Mouse (Mus musculus): ENCODE measurements around the gene Onecut3. TPM values are rescaled to one million over a fixed set of nuclear protein-coding genes. Genes with fewer than 3 reads are reported as not detected.

The Onecut3 gene
- polyA plus RNA-seq, 1 experiment from 2014 or later, result not detected

DNA sequence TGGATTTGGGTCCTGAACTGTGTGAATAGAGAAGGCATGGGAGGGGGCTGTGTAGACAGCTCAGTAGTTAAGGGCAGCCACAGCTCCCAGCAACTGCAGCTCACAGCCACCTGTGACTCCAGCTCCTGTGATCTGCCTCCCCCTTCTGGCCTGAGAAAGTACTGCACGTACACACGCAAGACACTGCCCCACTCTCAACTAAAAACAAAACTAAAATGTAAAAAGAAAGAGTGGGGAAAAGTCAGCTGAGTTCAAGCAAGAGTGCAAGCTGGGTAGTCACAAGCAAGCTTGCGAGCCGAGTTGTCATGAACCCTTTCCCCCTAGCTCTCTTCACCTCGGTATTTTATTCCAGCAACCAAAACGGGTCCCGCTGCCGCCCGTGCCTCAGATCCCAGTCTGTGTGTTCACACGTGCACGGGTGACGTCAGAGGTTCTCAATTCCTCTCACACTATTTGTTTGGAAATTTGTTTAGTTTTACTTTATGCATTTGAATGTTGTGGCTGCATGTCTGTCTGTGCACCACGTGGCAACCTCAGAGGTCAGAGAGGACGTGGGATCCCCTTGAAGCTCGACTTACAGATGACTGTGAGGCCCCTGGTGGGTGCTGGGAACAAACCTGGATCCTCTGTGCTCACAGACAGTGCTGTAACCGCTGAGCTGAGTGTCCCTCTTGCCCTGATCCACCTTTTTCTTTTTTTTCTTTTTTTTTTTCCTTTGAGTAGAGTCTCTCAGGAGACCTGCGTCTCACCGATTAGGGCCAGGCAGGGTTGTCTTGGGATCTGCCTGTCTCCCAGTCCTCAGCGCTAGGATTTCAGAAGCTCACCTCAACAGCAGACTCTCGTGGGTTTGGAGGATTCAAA lies 15.0 kb downstream of the Onecut3 start:
- Histone ChIP-seq H3K36me3 (ENCODE audit: control insufficient read depth, insufficient read depth, low read length) (no peaks in the 10 kb centered on the region), H3K9me3 (ENCODE audit: control insufficient read depth, low read length) (no peaks in the 10 kb centered on the region), H3K4me2 (replicated peaks; ENCODE audit: low read depth, low read length) (peak overlapping the region; percentile 51), H3K27me3 (ENCODE audit: control insufficient read depth, insufficient read depth, low read length) (peaks cover 61% of the 10 kb centered on the region), H3K4me3 (ENCODE audit: low read length) (peak overlapping the region; percentile 20; the same call in 1 of the 2 replicates), H3K4me1 (ENCODE audit: control insufficient read depth, insufficient read depth, low read length) (no peaks in the 10 kb centered on the region), H3K9ac (ENCODE audit: low read depth, low read length) (peak overlapping the region; percentile 24; the same call in 1 of the 2 replicates), H3K27ac (ENCODE audit: low read depth, low read length) (no peak overlapping the region)
- 7% methylated on average over 20 of the region's 20 CpGs for WGBS
- peak; percentile 64; the same call in 1 of the 2 replicates for ATAC-seq (ENCODE audit: low FRiP score, low TSS enrichment)

- Histone ChIP-seq H3K9ac (ENCODE audit: low read depth, low read length) (no peak overlapping the region), H3K4me2 (replicated peaks; ENCODE audit: low read depth, low read length) (no peak overlapping the region), H3K27me3 (ENCODE audit: control insufficient read depth, insufficient read depth, low read length) (peaks cover 59% of the 10 kb centered on the region), H3K36me3 (ENCODE audit: control insufficient read depth, insufficient read depth, low read length) (no peaks in the 10 kb centered on the region), H3K4me3 (ENCODE audit: low read length) (no peak overlapping the region), H3K27ac (ENCODE audit: low read depth, low read length) (no peak overlapping the region), H3K4me1 (ENCODE audit: control insufficient read depth, insufficient read depth, low read length) (no peaks in the 10 kb centered on the region), H3K9me3 (ENCODE audit: control insufficient read depth, low read length) (no peaks in the 10 kb centered on the region)
- WGBS, result 39% methylated on average over 10 of the region's 10 CpGs
- ATAC-seq (ENCODE audit: low FRiP score, low TSS enrichment), result no peak
These were observed 15.6 kb downstream of the Onecut3 start for GRCm38 (mm10) chr10:80510273-80510660.

- Histone ChIP-seq H3K4me1 (ENCODE audit: control insufficient read depth, insufficient read depth, low read length) (no peaks in the 10 kb centered on the region), H3K27me3 (ENCODE audit: control insufficient read depth, insufficient read depth, low read length) (peaks cover 43% of the 10 kb centered on the region), H3K4me3 (ENCODE audit: low read length) (peak overlapping the region; percentile 19; the same call in 1 of the 2 replicates), H3K27ac (ENCODE audit: low read depth, low read length) (no peak overlapping the region), H3K4me2 (replicated peaks; ENCODE audit: low read depth, low read length) (peak overlapping the region; percentile 29), H3K9me3 (ENCODE audit: control insufficient read depth, low read length) (no peaks in the 10 kb centered on the region), H3K9ac (ENCODE audit: low read depth, low read length) (peak overlapping the region; percentile 28; the same call in 1 of the 2 replicates), H3K36me3 (ENCODE audit: control insufficient read depth, insufficient read depth, low read length) (no peaks in the 10 kb centered on the region)
- 8% methylated on average over 19 of the region's 19 CpGs for WGBS
- ATAC-seq (ENCODE audit: low FRiP score, low TSS enrichment), result no peak
These were observed 19.1 kb downstream of the Onecut3 start for GRCm38 (mm10) chr10:80513739-80514138.

- Histone ChIP-seq H3K4me3 (ENCODE audit: low read length) (no peak overlapping the region), H3K27me3 (ENCODE audit: control insufficient read depth, insufficient read depth, low read length) (peaks cover 8% of the 10 kb centered on the region), H3K27ac (ENCODE audit: low read depth, low read length) (no peak overlapping the region), H3K36me3 (ENCODE audit: control insufficient read depth, insufficient read depth, low read length) (no peaks in the 10 kb centered on the region), H3K4me2 (replicated peaks; ENCODE audit: low read depth, low read length) (no peak overlapping the region), H3K9ac (ENCODE audit: low read depth, low read length) (no peak overlapping the region), H3K4me1 (ENCODE audit: control insufficient read depth, insufficient read depth, low read length) (no peaks in the 10 kb centered on the region), H3K9me3 (ENCODE audit: control insufficient read depth, low read length) (peaks cover 11% of the 10 kb centered on the region)
- 75% methylated on average over 2 of the region's 2 CpGs for WGBS
- no peak for ATAC-seq (ENCODE audit: low FRiP score, low TSS enrichment)
These were observed 24.7 kb downstream of the Onecut3 start for GRCm38 (mm10) chr10:80519287-80519686.

GRCm38 (mm10) chr10:80523299-80523698 lies 28.7 kb downstream of the Onecut3 start:
- Histone ChIP-seq H3K4me1 (ENCODE audit: control insufficient read depth, insufficient read depth, low read length) (no peaks in the 10 kb centered on the region), H3K4me3 (ENCODE audit: low read length) (no peak overlapping the region), H3K27ac (ENCODE audit: low read depth, low read length) (no peak overlapping the region), H3K9ac (ENCODE audit: low read depth, low read length) (no peak overlapping the region), H3K9me3 (ENCODE audit: control insufficient read depth, low read length) (peaks cover 11% of the 10 kb centered on the region), H3K36me3 (ENCODE audit: control insufficient read depth, insufficient read depth, low read length) (no peaks in the 10 kb centered on the region), H3K27me3 (ENCODE audit: control insufficient read depth, insufficient read depth, low read length) (no peaks in the 10 kb centered on the region), H3K4me2 (replicated peaks; ENCODE audit: low read depth, low read length) (no peak overlapping the region)
- no peak for ATAC-seq (ENCODE audit: low FRiP score, low TSS enrichment)
- WGBS, result 95% methylated on average over 7 of the region's 7 CpGs

DNA sequence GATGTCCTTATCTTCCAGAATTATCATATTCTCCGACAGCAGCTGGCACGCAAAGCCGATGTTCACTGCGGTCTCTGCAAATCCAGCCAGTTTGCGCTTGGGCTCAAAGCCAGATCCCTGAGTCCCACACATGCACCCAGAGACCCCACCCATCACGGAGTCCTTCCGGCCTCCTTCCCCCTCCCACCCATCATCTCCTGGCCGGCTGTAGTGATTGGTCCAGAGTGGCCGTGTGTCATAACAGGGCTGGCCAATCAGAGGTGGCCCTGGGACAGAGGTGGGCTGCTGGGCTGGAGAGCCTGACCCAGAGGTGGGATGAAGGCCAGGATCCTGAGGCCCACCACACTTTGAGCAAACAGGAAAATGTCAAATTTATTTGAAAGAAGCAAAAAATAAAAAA lies 31.5 kb downstream of the Onecut3 start:
- ATAC-seq (ENCODE audit: low FRiP score, low TSS enrichment), result peak; percentile 88
- WGBS, result 32% methylated on average over 9 of the region's 9 CpGs
- no peak overlapping the region for H3K4me3 ChIP-seq (ENCODE audit: low read length)
- no peaks in the 10 kb centered on the region for H3K4me1 ChIP-seq (ENCODE audit: control insufficient read depth, insufficient read depth, low read length)
- no peak overlapping the region for H3K9ac ChIP-seq (ENCODE audit: low read depth, low read length)
- H3K9me3 ChIP-seq (ENCODE audit: control insufficient read depth, low read length), result peaks cover 5% of the 10 kb centered on the region
- H3K4me2 ChIP-seq (replicated peaks; ENCODE audit: low read depth, low read length), result no peak overlapping the region; the same call in 1 of the 2 replicates
- no peaks in the 10 kb centered on the region for H3K27me3 ChIP-seq (ENCODE audit: control insufficient read depth, insufficient read depth, low read length)
- H3K36me3 ChIP-seq (ENCODE audit: control insufficient read depth, insufficient read depth, low read length), result no peaks in the 10 kb centered on the region
- no peak overlapping the region for H3K27ac ChIP-seq (ENCODE audit: low read depth, low read length)

DNA sequence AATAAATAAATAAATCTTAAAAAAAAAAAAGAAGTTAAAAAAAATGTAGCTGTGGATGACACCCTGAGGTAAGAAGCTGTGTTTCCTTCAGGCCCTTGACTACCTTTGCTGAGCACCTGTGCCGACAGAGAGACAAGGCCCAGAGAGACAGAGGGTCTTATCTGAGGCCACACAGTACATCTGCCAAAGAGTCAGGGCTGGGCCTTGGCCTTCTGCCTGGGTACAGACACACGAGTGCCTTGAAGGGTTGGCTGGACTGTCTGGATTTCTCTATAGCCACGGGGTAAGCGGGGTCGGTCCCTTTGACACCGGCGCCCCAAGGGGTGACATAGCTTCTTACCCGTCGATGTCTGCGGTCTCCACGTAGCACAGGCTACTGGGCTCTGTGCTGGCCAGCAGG lies 38.1 kb downstream of the Onecut3 start:
- no peaks in the 10 kb centered on the region for H3K9me3 ChIP-seq (ENCODE audit: control insufficient read depth, low read length)
- H3K27me3 ChIP-seq (ENCODE audit: control insufficient read depth, insufficient read depth, low read length), result peaks cover 24% of the 10 kb centered on the region

GRCm38 (mm10) chr10:80533704-80534103 lies 39.1 kb downstream of the Onecut3 start:
- H3K36me3 ChIP-seq (ENCODE audit: control insufficient read depth, insufficient read depth, low read length), result no peaks in the 10 kb centered on the region
- H3K4me1 ChIP-seq (ENCODE audit: control insufficient read depth, insufficient read depth, low read length), result 0 out of 2 replicates have a peak, but pooled peaks cover 3% of the 10 kb centered on the region
- ATAC-seq (ENCODE audit: low FRiP score, low TSS enrichment), result peak; percentile 48
- H3K9ac ChIP-seq (ENCODE audit: low read depth, low read length), result no peak overlapping the region
- no peaks in the 10 kb centered on the region for H3K9me3 ChIP-seq (ENCODE audit: control insufficient read depth, low read length)
- 13% methylated on average over 7 of the region's 7 CpGs for WGBS
- no peak overlapping the region for H3K27ac ChIP-seq (ENCODE audit: low read depth, low read length)
- H3K27me3 ChIP-seq (ENCODE audit: control insufficient read depth, insufficient read depth, low read length), result peaks cover 29% of the 10 kb centered on the region
- no peak overlapping the region for H3K4me3 ChIP-seq (ENCODE audit: low read length)
- no peak overlapping the region for H3K4me2 ChIP-seq (replicated peaks; ENCODE audit: low read depth, low read length)

More for the DNA sequence above, 38.1 kb downstream of the Onecut3 start:
- no peak overlapping the region for H3K4me3 ChIP-seq (ENCODE audit: low read length)
- no peak overlapping the region for H3K27ac ChIP-seq (ENCODE audit: low read depth, low read length)
- no peak for ATAC-seq (ENCODE audit: low FRiP score, low TSS enrichment)
- WGBS, result 86% methylated on average over 11 of the region's 11 CpGs
- no peaks in the 10 kb centered on the region for H3K36me3 ChIP-seq (ENCODE audit: control insufficient read depth, insufficient read depth, low read length)
- 0 out of 2 replicates have a peak, but pooled peaks cover 3% of the 10 kb centered on the region for H3K4me1 ChIP-seq (ENCODE audit: control insufficient read depth, insufficient read depth, low read length)
- no peak overlapping the region for H3K4me2 ChIP-seq (replicated peaks; ENCODE audit: low read depth, low read length)
- no peak overlapping the region for H3K9ac ChIP-seq (ENCODE audit: low read depth, low read length)

DNA sequence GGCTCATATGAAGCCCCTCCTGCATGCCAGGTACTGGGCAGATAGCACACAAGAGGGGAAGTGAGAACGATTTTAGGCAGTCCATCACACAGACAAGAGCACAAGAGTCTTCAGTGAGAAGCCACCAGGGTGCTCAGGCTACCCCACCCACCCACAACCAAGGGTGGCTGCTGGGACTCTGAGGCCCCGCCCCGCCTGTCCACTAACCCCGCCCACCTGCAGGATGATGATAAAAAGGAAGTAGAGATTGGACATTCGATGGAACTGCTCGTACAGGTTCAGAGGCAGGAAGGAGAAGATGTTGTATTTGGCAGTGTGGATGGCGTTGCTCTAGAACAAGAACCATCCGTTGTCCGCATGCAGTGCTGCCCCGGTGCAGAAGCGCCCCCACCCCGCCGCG lies 40.4 kb downstream of the Onecut3 start:
- WGBS, result 11% methylated on average over 14 of the region's 14 CpGs
- peak overlapping the region; percentile 16 for H3K4me2 ChIP-seq (replicated peaks; ENCODE audit: low read depth, low read length)
- no peak for ATAC-seq (ENCODE audit: low FRiP score, low TSS enrichment)
- no peaks in the 10 kb centered on the region for H3K9me3 ChIP-seq (ENCODE audit: control insufficient read depth, low read length)
- 0 out of 2 replicates have a peak, but pooled peaks cover 3% of the 10 kb centered on the region for H3K4me1 ChIP-seq (ENCODE audit: control insufficient read depth, insufficient read depth, low read length)
- peaks cover 29% of the 10 kb centered on the region for H3K27me3 ChIP-seq (ENCODE audit: control insufficient read depth, insufficient read depth, low read length)
- no peaks in the 10 kb centered on the region for H3K36me3 ChIP-seq (ENCODE audit: control insufficient read depth, insufficient read depth, low read length)
- 0 out of 2 replicates have a peak overlapping the region, but pooled peaks have one; percentile 9 for H3K4me3 ChIP-seq (ENCODE audit: low read length)
- no peak overlapping the region for H3K27ac ChIP-seq (ENCODE audit: low read depth, low read length)
- no peak overlapping the region for H3K9ac ChIP-seq (ENCODE audit: low read depth, low read length)

Data from kidney, embryonic 14.5 days (tissue).